Mouse (Mus musculus): ENCODE data around the gene Srsf7. TPM values are rescaled to one million over a fixed set of nuclear protein-coding genes. Genes with fewer than 3 reads are reported as not detected.

Gene Srsf7
- polyA plus RNA-seq (2015; fragmentation: Nextera tagmentation; extraction: Ambion mirVana), result 415 and 476 TPM in 2 replicates

DNA sequence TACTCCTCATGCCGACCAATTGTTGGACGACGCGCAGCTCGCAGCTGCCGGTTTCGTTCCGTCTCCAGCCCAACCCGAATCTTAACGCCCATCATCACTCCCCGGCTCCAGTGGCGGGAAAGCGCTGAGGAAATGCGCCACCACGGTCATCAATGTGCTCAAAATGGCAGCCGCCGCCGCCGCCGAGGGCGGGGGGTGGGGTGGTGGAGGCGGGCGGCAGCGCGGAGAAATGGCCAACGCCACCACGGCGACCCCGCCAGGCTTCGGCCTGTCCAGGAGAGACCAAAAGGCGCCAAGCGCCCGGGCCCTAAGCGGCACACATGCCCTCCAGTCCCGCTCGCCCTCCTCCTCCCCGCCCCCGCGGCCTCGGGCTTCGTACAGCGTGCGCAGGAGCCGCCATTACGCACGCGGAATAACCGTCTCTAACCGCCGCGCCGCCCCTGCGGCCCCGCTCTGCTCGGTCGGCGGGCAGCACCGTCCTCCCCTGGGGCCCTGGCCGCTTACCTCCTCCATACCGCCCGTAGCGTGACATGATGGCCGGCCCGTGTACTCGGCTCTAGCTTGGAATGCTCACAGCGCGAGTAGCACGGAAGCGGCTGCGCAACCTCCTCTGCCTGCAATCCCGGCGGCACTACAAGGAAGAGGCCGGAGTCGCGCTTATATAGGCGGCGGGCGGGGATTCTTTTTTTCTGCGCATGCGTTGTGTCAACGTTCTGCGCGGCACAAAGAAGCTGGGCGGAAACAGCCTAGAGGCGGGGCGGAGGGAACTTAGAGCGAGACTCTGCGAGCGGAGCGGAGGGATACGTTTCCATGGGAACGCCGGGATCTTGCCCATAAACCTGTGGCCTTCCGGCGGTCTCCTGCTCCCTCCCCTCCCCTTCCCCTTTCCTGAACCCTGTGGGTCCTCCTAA, at the start of gene Srsf7, which contains the start of gene Ttc39d:
Gene Srsf7, minus strand, starts transcription at position 637 of the 911 bp plus-strand sequence.
Gene Ttc39d, plus strand, starts transcription at position 790 of the 911 bp plus-strand sequence.
- peak; percentile 93 for ATAC-seq
- WGBS, result under 1% methylated on average over 95 of the region's 95 CpGs
- peak within 1 kb of the TSS; percentile 99 for H3K9ac ChIP-seq (ENCODE audit: low read depth, low read length)
- peak within 1 kb of the TSS; percentile 93 for H3K4me3 ChIP-seq (ENCODE audit: low read length)
- H3K4me1 ChIP-seq (ENCODE audit: control insufficient read depth, insufficient read depth, low read length), result 0 out of 2 replicates have a peak, but pooled peaks cover 8% of the 10 kb centered on the region
- no peaks in the 10 kb centered on the region for H3K9me3 ChIP-seq (ENCODE audit: control insufficient read depth, low read length)
- no peaks in the 10 kb centered on the region for H3K27me3 ChIP-seq (replicated peaks; ENCODE audit: control insufficient read depth, insufficient read depth, low read length)
- H3K4me2 ChIP-seq (ENCODE audit: low read depth, low read length), result peak within 1 kb of the TSS; percentile 80
- H3K36me3 ChIP-seq (ENCODE audit: control insufficient read depth, insufficient read depth, low read length), result peaks cover 4% of the 10 kb centered on the region; the same call in 1 of the 2 replicates
- H3K27ac ChIP-seq (ENCODE audit: low read length), result peak within 1 kb of the TSS; percentile 99

DNA sequence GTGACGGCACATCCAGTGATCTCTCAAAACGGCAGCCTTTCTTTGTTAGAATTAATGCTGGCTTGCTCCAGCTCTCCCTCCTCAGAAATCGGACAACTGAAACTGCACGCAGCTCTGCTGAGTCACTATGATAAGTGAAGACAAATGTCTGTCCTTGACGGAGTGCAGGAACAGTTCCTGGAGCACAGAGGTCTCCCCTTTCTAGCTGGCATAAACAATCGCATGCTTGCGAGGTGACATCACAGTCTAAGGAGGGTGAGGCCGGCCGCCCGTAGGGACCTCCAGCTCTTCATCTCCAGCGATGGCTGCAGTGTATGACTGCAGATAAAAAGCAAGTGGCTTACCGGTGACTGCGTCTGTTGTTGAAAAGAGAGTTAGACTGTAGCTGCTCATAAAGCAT, 48.1 kb upstream of the Srsf7 start:
- Histone ChIP-seq H3K9me3 (ENCODE audit: control insufficient read depth, low read length) (peaks cover 3% of the 10 kb centered on the region; the same call in 1 of the 2 replicates), H3K27me3 (replicated peaks; ENCODE audit: control insufficient read depth, insufficient read depth, low read length) (no peaks in the 10 kb centered on the region), H3K4me1 (ENCODE audit: control insufficient read depth, insufficient read depth, low read length) (peaks cover 10% of the 10 kb centered on the region; the same call in 1 of the 2 replicates), H3K4me2 (ENCODE audit: low read depth, low read length) (no peak overlapping the region), H3K27ac (ENCODE audit: low read length) (peak overlapping the region; percentile 53; the same call in 1 of the 2 replicates), H3K36me3 (ENCODE audit: control insufficient read depth, insufficient read depth, low read length) (peaks cover 19% of the 10 kb centered on the region), H3K4me3 (ENCODE audit: low read length) (no peak overlapping the region), H3K9ac (ENCODE audit: low read depth, low read length) (no peak overlapping the region)
- 23% methylated on average over 13 of the region's 13 CpGs for WGBS
- ATAC-seq, result peak; percentile 93

- H3K9me3 ChIP-seq (ENCODE audit: control insufficient read depth, low read length), result peaks cover 3% of the 10 kb centered on the region; the same call in 1 of the 2 replicates
- H3K27ac ChIP-seq (ENCODE audit: low read length), result 0 out of 2 replicates have a peak overlapping the region, but pooled peaks have one; percentile 43
- ATAC-seq, result no peak
- no peaks in the 10 kb centered on the region for H3K27me3 ChIP-seq (replicated peaks; ENCODE audit: control insufficient read depth, insufficient read depth, low read length)
- peaks cover 10% of the 10 kb centered on the region; the same call in 1 of the 2 replicates for H3K4me1 ChIP-seq (ENCODE audit: control insufficient read depth, insufficient read depth, low read length)
- H3K36me3 ChIP-seq (ENCODE audit: control insufficient read depth, insufficient read depth, low read length), result peaks cover 25% of the 10 kb centered on the region
- WGBS, result 96% methylated on average over 5 of the region's 5 CpGs
- no peak overlapping the region for H3K4me2 ChIP-seq (ENCODE audit: low read depth, low read length)
- H3K9ac ChIP-seq (ENCODE audit: low read depth, low read length), result no peak overlapping the region
- no peak overlapping the region for H3K4me3 ChIP-seq (ENCODE audit: low read length)
Measured at GRCm38 (mm10) chr17:80254421-80254820, 47.3 kb upstream of the Srsf7 start.

DNA sequence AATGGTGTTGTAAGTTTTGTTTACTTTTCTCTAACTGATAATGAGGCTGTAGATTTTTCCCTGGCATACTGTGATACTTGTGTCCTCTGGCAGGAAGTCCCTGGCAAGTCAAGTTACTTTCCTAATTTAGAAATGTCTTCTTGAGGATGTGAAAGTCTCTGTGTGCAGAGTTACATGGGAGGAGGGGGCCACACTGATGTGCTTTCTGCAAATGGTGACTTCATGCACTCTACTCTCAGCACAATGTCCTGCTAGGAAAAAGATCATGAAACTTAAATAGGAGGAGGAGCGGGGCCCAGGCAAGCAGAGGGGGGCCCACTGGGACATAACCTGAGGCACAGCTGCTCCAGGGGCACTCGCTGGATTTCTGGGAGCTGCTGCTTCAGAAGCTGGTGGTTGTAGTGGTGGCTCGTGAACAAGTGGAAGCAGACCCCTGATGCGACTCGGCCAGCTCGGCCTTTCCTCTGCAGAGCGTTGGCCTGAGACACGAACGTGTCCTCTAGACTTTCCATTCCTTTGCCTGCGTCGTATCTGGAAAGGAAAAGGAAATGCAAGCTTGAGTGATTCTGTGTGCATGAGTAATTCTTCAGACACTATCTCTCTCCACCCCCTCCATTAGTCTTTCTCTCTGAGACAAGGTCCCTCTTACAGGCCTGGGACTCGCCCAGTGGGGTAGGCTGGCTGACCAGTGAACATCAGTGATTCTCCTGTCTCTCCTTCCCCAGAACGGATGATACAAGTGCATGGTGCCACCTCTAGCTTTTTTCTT, 45.8 kb upstream of the Srsf7 start:
- WGBS, result 78% methylated on average over 13 of the region's 13 CpGs
- H3K27me3 ChIP-seq (replicated peaks; ENCODE audit: control insufficient read depth, insufficient read depth, low read length), result no peaks in the 10 kb centered on the region
- no peak overlapping the region for H3K4me2 ChIP-seq (ENCODE audit: low read depth, low read length)
- H3K36me3 ChIP-seq (ENCODE audit: control insufficient read depth, insufficient read depth, low read length), result peaks cover 25% of the 10 kb centered on the region
- no peak for ATAC-seq
- no peak overlapping the region for H3K9ac ChIP-seq (ENCODE audit: low read depth, low read length)
- H3K27ac ChIP-seq (ENCODE audit: low read length), result no peak overlapping the region
- H3K9me3 ChIP-seq (ENCODE audit: control insufficient read depth, low read length), result peaks cover 3% of the 10 kb centered on the region; the same call in 1 of the 2 replicates
- H3K4me1 ChIP-seq (ENCODE audit: control insufficient read depth, insufficient read depth, low read length), result peaks cover 10% of the 10 kb centered on the region; the same call in 1 of the 2 replicates
- no peak overlapping the region for H3K4me3 ChIP-seq (ENCODE audit: low read length)

DNA sequence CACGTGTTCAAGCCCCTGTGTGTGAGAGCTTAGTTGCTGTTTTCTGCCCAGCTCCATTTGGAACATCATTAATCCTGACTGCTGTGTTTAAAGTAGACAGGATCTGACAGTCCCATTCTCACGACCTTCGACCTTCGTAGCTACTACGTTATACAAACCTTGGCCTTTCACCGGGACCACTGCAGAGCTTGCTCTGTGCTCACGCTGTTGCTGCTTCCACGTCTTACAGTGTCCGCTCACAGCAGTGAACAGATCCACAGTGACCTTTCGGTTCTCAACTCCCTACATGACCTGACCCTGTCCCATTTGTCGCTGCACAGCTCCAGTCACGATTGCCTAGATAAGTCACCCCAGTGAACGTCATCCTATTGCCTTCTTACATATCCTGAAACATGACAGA, 36.0 kb upstream of the Srsf7 start:
- peaks cover 27% of the 10 kb centered on the region for H3K36me3 ChIP-seq (ENCODE audit: control insufficient read depth, insufficient read depth, low read length)
- no peak overlapping the region for H3K9ac ChIP-seq (ENCODE audit: low read depth, low read length)
- no peak overlapping the region for H3K4me2 ChIP-seq (ENCODE audit: low read depth, low read length)
- no peak overlapping the region for H3K27ac ChIP-seq (ENCODE audit: low read length)
- peak; percentile 42; the same call in 1 of the 2 replicates for ATAC-seq
- no peaks in the 10 kb centered on the region for H3K4me1 ChIP-seq (ENCODE audit: control insufficient read depth, insufficient read depth, low read length)
- WGBS, result 43% methylated on average over 13 of the region's 13 CpGs
- no peak overlapping the region for H3K4me3 ChIP-seq (ENCODE audit: low read length)
- H3K27me3 ChIP-seq (replicated peaks; ENCODE audit: control insufficient read depth, insufficient read depth, low read length), result no peaks in the 10 kb centered on the region
- H3K9me3 ChIP-seq (ENCODE audit: control insufficient read depth, low read length), result no peaks in the 10 kb centered on the region

GRCm38 (mm10) chr17:80241594-80241993, 34.5 kb upstream of the Srsf7 start:
- 82% methylated on average over 9 of the region's 9 CpGs for WGBS
- no peak for ATAC-seq
- no peaks in the 10 kb centered on the region for H3K9me3 ChIP-seq (ENCODE audit: control insufficient read depth, low read length)
- no peak overlapping the region for H3K27ac ChIP-seq (ENCODE audit: low read length)
- H3K36me3 ChIP-seq (ENCODE audit: control insufficient read depth, insufficient read depth, low read length), result peaks cover 30% of the 10 kb centered on the region
- H3K4me2 ChIP-seq (ENCODE audit: low read depth, low read length), result no peak overlapping the region
- H3K4me1 ChIP-seq (ENCODE audit: control insufficient read depth, insufficient read depth, low read length), result no peaks in the 10 kb centered on the region
- H3K4me3 ChIP-seq (ENCODE audit: low read length), result no peak overlapping the region
- no peaks in the 10 kb centered on the region for H3K27me3 ChIP-seq (replicated peaks; ENCODE audit: control insufficient read depth, insufficient read depth, low read length)
- H3K9ac ChIP-seq (ENCODE audit: low read depth, low read length), result no peak overlapping the region

DNA sequence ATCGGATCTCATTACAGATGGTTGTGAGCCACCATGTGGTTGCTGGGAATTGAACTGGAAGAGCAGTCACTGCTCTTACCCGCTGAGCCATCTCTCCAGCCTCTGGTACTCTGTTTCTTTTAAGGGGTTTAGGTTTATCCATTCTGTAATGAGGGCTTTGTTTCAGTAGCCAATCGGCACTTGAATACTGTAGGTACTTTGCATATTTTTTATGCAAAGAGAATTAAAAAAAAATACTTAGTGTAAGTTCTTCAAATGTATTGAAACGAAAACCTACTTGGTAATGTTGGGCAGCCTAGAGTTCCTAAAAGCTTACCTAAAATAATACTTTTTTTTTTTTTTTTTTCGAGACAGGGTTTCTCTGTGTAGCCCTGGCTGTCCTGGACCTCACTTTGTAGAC, 30.4 kb upstream of the Srsf7 start:
- Histone ChIP-seq H3K4me2 (ENCODE audit: low read depth, low read length) (no peak overlapping the region), H3K4me1 (ENCODE audit: control insufficient read depth, insufficient read depth, low read length) (no peaks in the 10 kb centered on the region), H3K36me3 (ENCODE audit: control insufficient read depth, insufficient read depth, low read length) (peaks cover 19% of the 10 kb centered on the region), H3K9me3 (ENCODE audit: control insufficient read depth, low read length) (no peaks in the 10 kb centered on the region), H3K27me3 (replicated peaks; ENCODE audit: control insufficient read depth, insufficient read depth, low read length) (no peaks in the 10 kb centered on the region), H3K27ac (ENCODE audit: low read length) (no peak overlapping the region), H3K4me3 (ENCODE audit: low read length) (no peak overlapping the region), H3K9ac (ENCODE audit: low read depth, low read length) (no peak overlapping the region)
- 90% methylated on average over 5 of the region's 5 CpGs for WGBS
- ATAC-seq, result no peak

DNA sequence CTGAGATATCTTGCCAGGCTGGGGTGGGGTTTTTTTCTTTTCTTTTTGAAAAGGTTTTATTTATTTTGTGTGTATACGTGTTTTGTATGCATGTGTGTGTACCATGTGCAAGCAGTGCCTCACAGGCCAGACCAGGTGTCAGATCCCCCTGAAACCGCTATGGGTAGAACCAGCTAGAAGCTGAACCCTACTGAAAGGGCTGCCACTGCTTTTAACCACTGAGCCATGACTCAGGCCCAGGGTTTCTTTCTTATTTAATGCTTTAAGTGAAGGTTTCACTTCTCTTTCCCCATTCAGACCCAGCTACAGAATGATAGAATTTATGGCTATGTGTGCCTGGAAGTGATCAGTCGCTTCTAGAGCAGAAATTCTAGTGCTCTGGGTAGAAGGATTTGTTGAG, 29.7 kb upstream of the Srsf7 start:
- H3K4me2 ChIP-seq (ENCODE audit: low read depth, low read length), result no peak overlapping the region
- H3K27ac ChIP-seq (ENCODE audit: low read length), result no peak overlapping the region
- no peaks in the 10 kb centered on the region for H3K9me3 ChIP-seq (ENCODE audit: control insufficient read depth, low read length)
- 88% methylated on average over 3 of the region's 3 CpGs for WGBS
- H3K27me3 ChIP-seq (replicated peaks; ENCODE audit: control insufficient read depth, insufficient read depth, low read length), result no peaks in the 10 kb centered on the region
- ATAC-seq, result no peak
- H3K4me1 ChIP-seq (ENCODE audit: control insufficient read depth, insufficient read depth, low read length), result no peaks in the 10 kb centered on the region
- H3K9ac ChIP-seq (ENCODE audit: low read depth, low read length), result no peak overlapping the region
- no peak overlapping the region for H3K4me3 ChIP-seq (ENCODE audit: low read length)
- peaks cover 13% of the 10 kb centered on the region for H3K36me3 ChIP-seq (ENCODE audit: control insufficient read depth, insufficient read depth, low read length)

DNA sequence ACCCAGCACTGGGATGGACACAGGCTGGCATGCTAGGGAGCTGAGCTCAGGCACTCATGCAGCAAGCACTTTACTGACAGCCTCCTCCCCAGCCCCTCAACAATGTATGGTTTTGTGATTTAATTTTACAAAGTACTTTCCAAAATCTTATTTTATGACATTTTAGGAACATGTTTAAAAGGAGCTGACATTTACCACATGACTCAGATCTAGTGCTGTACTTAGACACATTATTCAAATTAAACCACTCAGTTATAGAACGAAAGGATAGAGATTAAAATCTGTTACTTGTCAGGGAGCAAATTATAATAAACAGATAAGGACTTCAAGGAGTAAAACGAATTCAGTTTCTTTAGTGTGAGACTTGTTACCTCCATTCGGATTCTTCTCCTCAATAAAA, 28.4 kb upstream of the Srsf7 start:
- Histone ChIP-seq H3K4me3 (ENCODE audit: low read length) (no peak overlapping the region), H3K4me2 (ENCODE audit: low read depth, low read length) (no peak overlapping the region), H3K27ac (ENCODE audit: low read length) (no peak overlapping the region), H3K9ac (ENCODE audit: low read depth, low read length) (no peak overlapping the region), H3K36me3 (ENCODE audit: control insufficient read depth, insufficient read depth, low read length) (peaks cover 8% of the 10 kb centered on the region), H3K27me3 (replicated peaks; ENCODE audit: control insufficient read depth, insufficient read depth, low read length) (no peaks in the 10 kb centered on the region), H3K4me1 (ENCODE audit: control insufficient read depth, insufficient read depth, low read length) (no peaks in the 10 kb centered on the region), H3K9me3 (ENCODE audit: control insufficient read depth, low read length) (no peaks in the 10 kb centered on the region)
- WGBS, result 79% methylated on average over 3 of the region's 3 CpGs
- no peak for ATAC-seq

All from intestine, embryonic 16.5 days (tissue).